Mouse (Mus musculus): ENCODE results near the gene Fnbp4.

The Fnbp4 gene

GRCm38 (mm10) chr2:90745053-90745678 is at the start of gene Fnbp4:
Gene Fnbp4 (plus strand): TSS chr2:90745370.
- DNase-seq (ENCODE audit: low read depth, low spot score) = peak; percentile 99

DNA sequence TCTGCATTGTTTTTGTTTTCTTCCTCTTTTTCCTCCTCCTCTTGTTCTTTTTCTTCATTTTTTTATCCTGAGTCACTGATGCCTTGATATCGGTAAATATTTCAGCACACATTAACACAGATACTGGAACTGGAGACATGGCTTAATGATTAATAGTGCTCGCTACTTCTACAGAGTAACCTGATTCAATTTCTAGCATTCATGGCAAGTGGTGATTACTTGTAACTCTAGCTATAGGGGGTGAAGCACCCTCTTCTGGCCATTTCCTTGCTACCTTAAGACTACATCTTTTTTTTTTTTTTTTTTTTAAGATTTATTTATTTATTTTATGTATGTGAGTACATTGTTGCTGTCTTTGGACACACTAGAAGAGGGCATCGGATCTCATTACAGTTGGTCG is 44.2 kb upstream of the Fnbp4 start:
- no peak for DNase-seq (ENCODE audit: low read depth, low spot score)

DNA sequence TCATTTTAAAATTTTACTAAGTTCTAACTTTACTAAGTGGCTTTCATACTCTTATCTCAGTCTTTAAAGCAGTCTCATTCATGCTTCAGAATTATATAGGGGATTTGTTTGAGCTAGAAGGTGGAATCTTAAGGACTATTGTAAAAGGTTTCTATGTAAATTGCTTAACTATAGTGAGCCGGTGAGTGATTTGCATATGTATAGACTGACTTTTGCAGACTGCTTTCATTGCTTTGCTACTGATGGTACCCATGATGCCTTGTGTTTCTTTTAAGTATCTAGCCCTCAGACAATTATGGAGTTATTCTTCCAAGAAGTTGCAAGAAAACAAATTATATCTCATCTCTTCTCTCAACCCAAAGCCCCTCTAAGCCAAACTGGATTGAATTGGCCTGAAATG is 36.6 kb upstream of the Fnbp4 start:
- DNase-seq (ENCODE audit: low read depth, low spot score) = no peak

- no peak for DNase-seq (ENCODE audit: low read depth, low spot score)
Measured at GRCm38 (mm10) chr2:90715555-90716092, 29.5 kb upstream of the Fnbp4 start.

GRCm38 (mm10) chr2:90717366-90717765 is 27.8 kb upstream of the Fnbp4 start:
- no peak for DNase-seq (ENCODE audit: low read depth, low spot score)

GRCm38 (mm10) chr2:90717948-90718347 is 27.2 kb upstream of the Fnbp4 start:
- no peak for DNase-seq (ENCODE audit: low read depth, low spot score)

- no peak for DNase-seq (ENCODE audit: low read depth, low spot score)
Measured at GRCm38 (mm10) chr2:90726818-90727217, 18.4 kb upstream of the Fnbp4 start.

- DNase-seq (ENCODE audit: low read depth, low spot score) = no peak
Measured at GRCm38 (mm10) chr2:90735326-90735725, 9.8 kb upstream of the Fnbp4 start.

DNA sequence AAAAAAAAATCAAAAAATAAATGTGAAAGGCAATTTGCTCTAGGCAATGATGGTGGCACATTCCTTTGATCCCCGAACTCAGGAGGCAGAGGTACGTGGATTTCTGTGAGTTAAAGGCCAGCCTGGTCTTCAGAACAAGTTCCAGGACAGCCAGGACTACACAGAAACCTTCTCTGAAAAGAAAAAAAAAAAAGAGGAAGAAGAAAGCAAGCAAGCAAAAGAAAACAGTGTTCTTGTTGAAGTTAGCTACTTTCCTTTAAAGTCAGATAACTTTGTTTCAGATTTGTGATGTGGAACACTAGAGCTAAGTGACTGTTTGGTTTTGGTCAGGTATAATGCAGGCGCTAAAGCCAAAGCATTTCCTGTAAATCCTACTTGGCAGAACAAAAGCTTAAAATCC is 6.4 kb upstream of the Fnbp4 start:
- no peak for DNase-seq (ENCODE audit: low read depth, low spot score)

DNA sequence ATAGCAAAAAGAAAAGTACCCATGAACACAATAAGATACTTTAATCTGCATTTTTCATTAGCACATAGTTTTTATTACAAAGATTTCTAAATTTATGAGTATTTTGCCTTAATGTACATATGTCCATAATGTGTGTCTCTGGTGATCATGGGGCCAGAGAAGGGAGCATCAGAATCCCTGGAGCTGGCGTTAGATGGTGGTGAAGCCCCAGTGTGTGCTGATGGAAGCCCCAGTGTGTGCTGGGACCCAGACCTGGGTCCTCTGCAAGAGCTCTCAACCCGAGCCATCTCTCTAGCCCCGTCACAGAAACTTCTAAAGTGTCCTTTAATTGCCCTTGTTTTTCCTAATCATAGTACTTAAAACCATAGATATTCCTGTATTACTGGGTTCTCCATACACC is 5.8 kb upstream of the Fnbp4 start:
- DNase-seq (ENCODE audit: low read depth, low spot score) = no peak

DNA sequence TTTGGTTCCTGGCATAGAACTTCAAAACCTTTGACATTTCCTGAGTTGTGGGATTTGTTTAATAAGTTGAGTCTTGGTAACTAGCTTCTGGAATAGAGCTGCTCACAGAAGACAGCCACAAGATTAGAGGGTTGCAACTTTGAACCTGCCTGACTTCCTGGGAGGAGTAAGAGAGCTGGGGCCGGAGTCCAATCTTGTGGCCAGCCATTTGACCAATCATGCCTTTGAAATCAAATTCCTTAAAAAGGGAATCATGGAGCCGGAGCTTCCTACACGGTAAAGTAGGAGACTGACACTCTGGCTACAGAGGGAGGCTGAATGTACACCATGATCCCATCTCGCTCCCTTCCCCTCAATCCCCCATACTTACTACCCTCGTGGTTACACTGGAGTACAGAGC is 5.2 kb upstream of the Fnbp4 start:
- no peak for DNase-seq (ENCODE audit: low read depth, low spot score)

DNA sequence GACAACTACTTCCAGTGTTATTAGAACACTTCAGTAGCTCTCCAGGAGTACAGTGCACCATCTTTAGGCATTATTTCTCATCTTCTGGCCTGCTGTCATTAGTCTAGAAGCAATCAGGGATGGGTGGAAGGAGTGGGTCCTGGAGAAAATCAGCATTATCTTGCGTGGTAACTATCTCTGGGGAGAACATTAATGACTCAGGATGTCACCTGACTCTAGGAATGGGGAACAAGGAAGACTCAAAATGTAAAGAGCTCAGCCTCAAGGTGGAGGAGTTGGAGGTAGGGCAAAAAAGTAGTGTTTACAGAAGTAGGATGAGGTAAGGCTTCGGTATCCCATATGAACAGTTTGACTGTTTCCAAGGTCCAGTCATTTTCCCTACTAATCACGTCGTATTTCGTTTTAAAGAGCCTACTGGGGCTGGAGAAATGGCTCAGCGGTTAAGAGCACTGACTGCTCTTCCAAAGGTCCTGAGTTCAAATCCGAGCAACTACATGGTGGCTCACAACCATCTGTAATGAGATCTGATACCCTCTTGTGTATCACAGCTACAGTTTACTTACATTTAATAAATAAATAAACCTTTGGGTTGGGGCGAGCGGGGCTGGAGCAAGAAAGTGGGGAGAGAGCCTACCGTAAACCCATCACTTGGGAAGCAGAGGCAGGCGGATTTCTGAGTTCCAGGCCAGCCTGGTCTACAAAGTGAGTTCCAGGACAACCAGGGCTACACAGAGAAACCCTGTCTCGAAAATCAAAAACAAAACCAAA is 701 bp upstream of the Fnbp4 start:
- no peak for DNase-seq (ENCODE audit: low read depth, low spot score)

GRCm38 (mm10) chr2:90745740-90746537 is 769 bp downstream of the Fnbp4 start:
- no peak for DNase-seq (ENCODE audit: low read depth, low spot score)

DNA sequence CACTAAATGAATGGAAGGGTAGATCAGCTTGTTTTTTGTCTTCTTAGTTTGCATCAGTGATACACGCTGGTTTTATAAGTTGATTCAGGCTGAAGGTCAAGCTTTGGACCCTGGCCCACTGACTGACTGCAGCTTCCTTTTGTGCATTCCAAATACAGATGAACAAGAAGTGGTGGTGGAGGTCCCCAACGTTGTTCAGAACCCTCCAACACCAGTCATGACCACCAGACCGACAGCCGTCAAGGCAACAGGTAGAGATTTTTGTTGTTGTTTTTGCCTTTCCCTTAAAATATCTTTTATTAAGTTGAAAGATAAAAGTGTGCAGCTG is 1.3 kb downstream of the Fnbp4 start:
- DNase-seq (ENCODE audit: low read depth, low spot score) = no peak

GRCm38 (mm10) chr2:90747131-90747530 is 2.0 kb downstream of the Fnbp4 start:
- no peak for DNase-seq (ENCODE audit: low read depth, low spot score)

GRCm38 (mm10) chr2:90749676-90750459 is 4.7 kb downstream of the Fnbp4 start:
- no peak for DNase-seq (ENCODE audit: low read depth, low spot score)

DNA sequence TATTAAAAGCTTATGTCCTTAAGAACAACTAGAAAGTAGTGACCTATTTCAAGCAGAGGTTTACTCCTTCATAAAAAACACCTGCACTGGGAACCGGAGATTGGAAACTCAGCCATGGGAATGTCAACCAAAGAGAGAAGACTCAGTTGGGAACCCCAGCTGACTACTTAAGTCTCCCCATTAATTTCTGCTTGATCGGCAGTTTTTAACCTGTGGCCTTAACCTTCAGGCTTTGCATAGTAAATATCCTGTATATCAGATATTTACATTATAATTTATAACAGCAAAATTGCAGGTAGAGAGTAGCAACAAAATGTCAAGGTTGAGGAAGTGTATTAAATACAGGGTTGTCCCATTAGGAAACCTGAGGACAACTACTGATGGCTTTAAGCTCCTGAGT is 8.4 kb downstream of the Fnbp4 start:
- no peak for DNase-seq (ENCODE audit: low read depth, low spot score)

- DNase-seq (ENCODE audit: low read depth, low spot score) = no peak
Measured at GRCm38 (mm10) chr2:90754188-90754587, 9.0 kb downstream of the Fnbp4 start.

- no peak for DNase-seq (ENCODE audit: low read depth, low spot score)
Measured at GRCm38 (mm10) chr2:90765123-90765522, 20.0 kb downstream of the Fnbp4 start.

DNA sequence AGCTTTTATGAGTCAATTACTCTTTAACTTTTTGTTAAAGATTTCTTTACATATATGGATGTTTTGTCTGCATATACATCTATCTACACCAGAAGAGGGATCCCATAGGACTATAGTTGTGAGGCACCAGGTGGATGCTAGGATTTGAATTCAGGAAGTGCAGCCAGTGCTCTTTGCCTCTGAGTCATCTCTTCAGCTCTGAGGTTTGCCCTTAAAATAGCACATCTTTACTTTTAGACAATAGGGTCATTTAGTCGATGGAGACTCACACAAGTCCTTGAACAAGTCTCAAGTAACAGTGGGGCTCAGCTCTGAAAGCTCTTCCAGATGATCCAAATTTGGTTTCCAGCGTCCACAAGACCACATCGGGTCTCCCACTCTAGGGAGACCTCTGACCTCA is 36.2 kb downstream of the Fnbp4 start:
- no peak for DNase-seq (ENCODE audit: low read depth, low spot score)

DNA sequence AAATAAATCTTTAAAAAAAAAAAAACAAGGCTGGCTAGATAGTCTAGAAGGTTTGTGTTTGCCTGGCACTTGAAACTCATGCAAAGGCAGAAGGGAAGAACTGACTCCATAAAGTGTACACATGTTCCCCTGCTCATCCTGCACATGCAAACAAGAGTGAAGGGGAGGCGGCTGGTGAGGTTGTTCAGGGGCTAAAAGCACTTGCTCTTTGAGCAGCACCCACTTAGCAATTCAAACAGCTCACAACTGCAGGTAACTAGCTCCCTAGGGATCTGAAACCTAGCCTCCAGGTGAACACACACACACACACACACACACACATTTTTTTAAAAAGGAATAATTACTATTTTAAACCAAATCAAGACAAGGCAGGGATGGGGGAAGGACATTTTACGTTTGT is 36.8 kb downstream of the Fnbp4 start:
- no peak for DNase-seq (ENCODE audit: low read depth, low spot score)

- no peak for DNase-seq (ENCODE audit: low read depth, low spot score)
Measured at GRCm38 (mm10) chr2:90782458-90782857, 37.3 kb downstream of the Fnbp4 start, which contains the start of gene Agbl2. Gene Agbl2 (plus strand): TSS chr2:90782727.
